Mouse (Mus musculus): ENCODE measurements around the gene Zfp286. TPM values are rescaled to one million over a fixed set of nuclear protein-coding genes. Genes with fewer than 3 reads are reported as not detected.

Zfp286 gene
- polyA plus RNA-seq, 1 experiment from 2014 or later: 28.6 TPM

GRCm38 (mm10) chr11:62821893-62822292 lies 32.6 kb upstream of the Zfp286 start:
- 69% methylated on average over 5 of the region's 5 CpGs for whole genome bisulfite sequencing
- no peaks in the 10 kb centered on the region for H3K9me3 ChIP-seq (ENCODE audit: control insufficient read depth, low read length)
- no peaks in the 10 kb centered on the region for H3K36me3 ChIP-seq (ENCODE audit: control insufficient read depth, insufficient read depth, low read length)
- H3K9ac ChIP-seq (ENCODE audit: low read length): no peak overlapping the region
- no peak overlapping the region for H3K27ac ChIP-seq (ENCODE audit: low read depth, low read length)
- H3K4me3 ChIP-seq (ENCODE audit: low read depth, low read length): no peak overlapping the region
- H3K4me2 ChIP-seq (ENCODE audit: low read depth): 0 out of 2 replicates have a peak overlapping the region, but pooled peaks have one; percentile 7
- peaks cover 11% of the 10 kb centered on the region; the same call in 1 of the 2 replicates for H3K4me1 ChIP-seq (ENCODE audit: control insufficient read depth, insufficient read depth, low read length)
- ATAC-seq (ENCODE audit: insufficient read depth, low FRiP score, low TSS enrichment) (no peak), DNase-seq (ENCODE audit: low spot score) (no peak)
- no peaks in the 10 kb centered on the region for H3K27me3 ChIP-seq (ENCODE audit: control insufficient read depth, insufficient read depth, low read length)

DNA sequence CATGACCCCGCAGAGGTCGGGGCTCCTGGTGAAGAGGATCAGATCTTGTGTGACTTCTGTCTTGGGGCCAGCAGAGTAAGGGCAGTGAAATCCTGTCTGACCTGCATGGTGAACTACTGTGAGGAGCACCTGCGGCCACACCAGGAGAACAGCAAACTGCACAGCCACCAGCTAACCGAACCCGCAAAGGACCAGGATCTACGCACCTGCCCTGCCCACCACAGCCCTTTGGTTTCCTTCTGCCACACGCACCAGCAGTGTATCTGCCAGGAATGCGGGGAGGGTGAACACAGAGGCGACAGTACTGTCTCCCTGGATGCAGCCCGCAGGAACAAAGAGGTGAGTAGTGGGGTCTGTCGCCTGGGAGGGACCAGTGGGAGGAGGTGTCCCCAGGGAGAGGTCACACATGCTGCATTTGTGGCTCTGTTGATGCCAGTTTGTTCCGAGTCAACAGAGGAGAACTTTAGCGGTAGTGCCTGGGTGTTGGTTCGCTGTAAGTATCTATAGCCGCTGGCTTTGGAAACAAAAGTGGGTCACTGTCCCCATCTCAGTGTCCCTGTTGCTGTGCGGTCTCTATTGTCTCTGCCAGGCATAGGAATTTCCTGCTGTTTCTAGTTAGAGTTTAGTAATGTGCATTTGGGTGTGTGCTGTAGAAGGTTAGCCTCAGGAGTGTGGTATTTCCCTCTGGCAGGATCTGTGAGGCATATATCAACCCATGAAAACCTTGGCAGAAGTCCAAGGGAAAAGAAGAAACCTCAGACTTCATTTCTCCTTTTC lies 31.6 kb upstream of the Zfp286 start:
- Histone ChIP-seq H3K27me3 (ENCODE audit: control insufficient read depth, insufficient read depth, low read length) (no peaks in the 10 kb centered on the region), H3K9ac (ENCODE audit: low read length) (peak overlapping the region; percentile 55), H3K4me2 (ENCODE audit: low read depth) (peak overlapping the region; percentile 61), H3K4me1 (ENCODE audit: control insufficient read depth, insufficient read depth, low read length) (peaks cover 11% of the 10 kb centered on the region; the same call in 1 of the 2 replicates), H3K4me3 (ENCODE audit: low read depth, low read length) (peak overlapping the region; percentile 33), H3K27ac (ENCODE audit: low read depth, low read length) (peak overlapping the region; percentile 1; the same call in 1 of the 2 replicates), H3K36me3 (ENCODE audit: control insufficient read depth, insufficient read depth, low read length) (no peaks in the 10 kb centered on the region), H3K9me3 (ENCODE audit: control insufficient read depth, low read length) (no peaks in the 10 kb centered on the region)
- DNase-seq (ENCODE audit: low spot score) (peak; percentile 55), ATAC-seq (ENCODE audit: insufficient read depth, low FRiP score, low TSS enrichment) (no peak; the same call in 1 of the 2 replicates)
- WGBS: 18% methylated on average over 16 of the region's 16 CpGs

DNA sequence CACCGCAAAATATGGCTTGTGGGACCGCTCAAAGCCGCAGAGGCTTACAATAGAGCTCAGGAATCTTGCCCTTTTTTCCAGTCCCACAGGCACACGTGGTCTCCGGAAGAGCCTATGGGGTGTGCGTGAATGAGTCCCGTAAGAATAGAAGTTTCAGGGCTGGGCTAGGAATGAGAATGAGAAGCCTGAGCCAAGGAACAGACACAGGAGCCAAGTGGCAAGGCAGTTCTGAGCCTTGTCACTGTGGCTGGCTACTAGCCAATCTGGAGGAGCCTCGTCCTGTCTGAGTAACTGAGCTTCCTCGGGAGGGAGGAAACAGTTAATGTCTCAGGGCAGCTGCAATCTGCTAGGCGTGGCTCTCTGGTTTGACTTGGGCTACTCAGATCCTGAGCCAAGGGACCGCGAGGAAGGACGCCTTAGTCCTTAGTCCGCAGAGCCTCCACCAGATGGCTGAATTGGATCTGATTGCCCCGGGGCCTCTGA lies 30.8 kb upstream of the Zfp286 start, which contains the start of gene Trim16:
Trim16 (plus strand) TSS at position 173 of the 483 bp plus-strand sequence.
- H3K27me3 ChIP-seq (ENCODE audit: control insufficient read depth, insufficient read depth, low read length): no peaks in the 10 kb centered on the region
- ATAC-seq (ENCODE audit: insufficient read depth, low FRiP score, low TSS enrichment): peak; percentile 67; the same call in 1 of the 2 replicates
- peak within 1 kb of the TSS; percentile 61 for H3K4me2 ChIP-seq (ENCODE audit: low read depth)
- H3K9me3 ChIP-seq (ENCODE audit: control insufficient read depth, low read length): no peaks in the 10 kb centered on the region
- peak within 1 kb of the TSS; percentile 55 for H3K9ac ChIP-seq (ENCODE audit: low read length)
- H3K4me1 ChIP-seq (ENCODE audit: control insufficient read depth, insufficient read depth, low read length): peaks cover 11% of the 10 kb centered on the region; the same call in 1 of the 2 replicates
- no peaks in the 10 kb centered on the region for H3K36me3 ChIP-seq (ENCODE audit: control insufficient read depth, insufficient read depth, low read length)
- H3K4me3 ChIP-seq (ENCODE audit: low read depth, low read length): peak within 1 kb of the TSS; percentile 33
- H3K27ac ChIP-seq (ENCODE audit: low read depth, low read length): peak within 1 kb of the TSS; percentile 1; the same call in 1 of the 2 replicates
- peak; percentile 65 for DNase-seq (ENCODE audit: low spot score)
- WGBS: 13% methylated on average over 15 of the region's 15 CpGs

- no peak overlapping the region for H3K4me3 ChIP-seq (ENCODE audit: low read depth, low read length)
- peaks cover 11% of the 10 kb centered on the region; the same call in 1 of the 2 replicates for H3K4me1 ChIP-seq (ENCODE audit: control insufficient read depth, insufficient read depth, low read length)
- H3K4me2 ChIP-seq (ENCODE audit: low read depth): no peak overlapping the region
- 88% methylated on average over 8 of the region's 8 CpGs for WGBS
- no peaks in the 10 kb centered on the region for H3K36me3 ChIP-seq (ENCODE audit: control insufficient read depth, insufficient read depth, low read length)
- ATAC-seq (ENCODE audit: insufficient read depth, low FRiP score, low TSS enrichment) (no peak), DNase-seq (ENCODE audit: low spot score) (no peak)
- H3K9me3 ChIP-seq (ENCODE audit: control insufficient read depth, low read length): no peaks in the 10 kb centered on the region
- no peaks in the 10 kb centered on the region for H3K27me3 ChIP-seq (ENCODE audit: control insufficient read depth, insufficient read depth, low read length)
- no peak overlapping the region for H3K27ac ChIP-seq (ENCODE audit: low read depth, low read length)
- no peak overlapping the region for H3K9ac ChIP-seq (ENCODE audit: low read length)
Observed at GRCm38 (mm10) chr11:62819059-62819686, 29.9 kb upstream of the Zfp286 start.

GRCm38 (mm10) chr11:62816591-62816990 lies 27.3 kb upstream of the Zfp286 start:
- no peak for ATAC-seq (ENCODE audit: insufficient read depth, low FRiP score, low TSS enrichment)

GRCm38 (mm10) chr11:62815438-62815837 lies 26.2 kb upstream of the Zfp286 start:
- Histone ChIP-seq H3K4me1 (ENCODE audit: control insufficient read depth, insufficient read depth, low read length) (peaks cover 4% of the 10 kb centered on the region; the same call in 1 of the 2 replicates), H3K4me3 (ENCODE audit: low read depth, low read length) (no peak overlapping the region)
- 89% methylated on average over 1 of the region's 1 CpGs for WGBS

More at GRCm38 (mm10) chr11:62816591-62816990, 27.3 kb upstream of the Zfp286 start:
- Histone ChIP-seq H3K9me3 (ENCODE audit: control insufficient read depth, low read length) (no peaks in the 10 kb centered on the region), H3K27me3 (ENCODE audit: control insufficient read depth, insufficient read depth, low read length) (no peaks in the 10 kb centered on the region), H3K4me2 (ENCODE audit: low read depth) (no peak overlapping the region), H3K27ac (ENCODE audit: low read depth, low read length) (no peak overlapping the region), H3K9ac (ENCODE audit: low read length) (no peak overlapping the region), H3K4me3 (ENCODE audit: low read depth, low read length) (no peak overlapping the region), H3K36me3 (ENCODE audit: control insufficient read depth, insufficient read depth, low read length) (no peaks in the 10 kb centered on the region), H3K4me1 (ENCODE audit: control insufficient read depth, insufficient read depth, low read length) (peaks cover 11% of the 10 kb centered on the region; the same call in 1 of the 2 replicates)
- 78% methylated on average over 6 of the region's 6 CpGs for WGBS
- no peak for DNase-seq (ENCODE audit: low spot score)

DNA sequence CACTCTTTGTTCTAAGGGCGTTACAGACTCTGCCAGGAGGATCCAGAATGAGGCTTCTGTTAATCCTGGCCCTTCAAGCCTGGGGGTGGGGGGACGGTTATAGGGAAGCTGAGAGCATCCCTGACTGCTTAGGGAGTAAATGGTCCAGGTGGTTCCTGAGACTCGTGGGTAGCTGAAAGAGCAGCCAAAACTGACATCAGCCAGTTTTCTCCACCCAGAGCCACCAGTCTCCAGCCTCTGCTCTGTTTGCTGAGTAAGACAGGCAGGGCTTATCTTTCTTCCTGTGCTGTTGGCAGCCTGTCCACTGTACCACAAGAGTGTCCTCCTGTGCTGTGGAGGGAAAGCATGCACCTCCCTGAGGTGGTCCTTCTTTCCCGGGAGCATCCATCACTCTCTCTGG lies 25.4 kb upstream of the Zfp286 start:
- H3K4me2 ChIP-seq (ENCODE audit: low read depth): no peak overlapping the region
- no peaks in the 10 kb centered on the region for H3K9me3 ChIP-seq (ENCODE audit: control insufficient read depth, low read length)
- H3K27me3 ChIP-seq (ENCODE audit: control insufficient read depth, insufficient read depth, low read length): no peaks in the 10 kb centered on the region
- H3K9ac ChIP-seq (ENCODE audit: low read length): no peak overlapping the region
- 73% methylated on average over 4 of the region's 4 CpGs for WGBS
- ATAC-seq (ENCODE audit: insufficient read depth, low FRiP score, low TSS enrichment) (no peak), DNase-seq (ENCODE audit: low spot score) (no peak)
- H3K4me1 ChIP-seq (ENCODE audit: control insufficient read depth, insufficient read depth, low read length): no peaks in the 10 kb centered on the region
- H3K27ac ChIP-seq (ENCODE audit: low read depth, low read length): no peak overlapping the region
- H3K4me3 ChIP-seq (ENCODE audit: low read depth, low read length): no peak overlapping the region
- no peaks in the 10 kb centered on the region for H3K36me3 ChIP-seq (ENCODE audit: control insufficient read depth, insufficient read depth, low read length)

More at GRCm38 (mm10) chr11:62815438-62815837, 26.2 kb upstream of the Zfp286 start:
- DNase-seq (ENCODE audit: low spot score) (no peak), ATAC-seq (ENCODE audit: insufficient read depth, low FRiP score, low TSS enrichment) (no peak)
- no peak overlapping the region for H3K27ac ChIP-seq (ENCODE audit: low read depth, low read length)
- H3K9ac ChIP-seq (ENCODE audit: low read length): no peak overlapping the region
- H3K9me3 ChIP-seq (ENCODE audit: control insufficient read depth, low read length): no peaks in the 10 kb centered on the region
- H3K4me2 ChIP-seq (ENCODE audit: low read depth): no peak overlapping the region
- H3K36me3 ChIP-seq (ENCODE audit: control insufficient read depth, insufficient read depth, low read length): no peaks in the 10 kb centered on the region
- no peaks in the 10 kb centered on the region for H3K27me3 ChIP-seq (ENCODE audit: control insufficient read depth, insufficient read depth, low read length)

- H3K4me1 ChIP-seq (ENCODE audit: control insufficient read depth, insufficient read depth, low read length): no peaks in the 10 kb centered on the region
- H3K27ac ChIP-seq (ENCODE audit: low read depth, low read length): no peak overlapping the region
- H3K9ac ChIP-seq (ENCODE audit: low read length): no peak overlapping the region
- WGBS: 73% methylated on average over 6 of the region's 6 CpGs
- no peak for ATAC-seq (ENCODE audit: insufficient read depth, low FRiP score, low TSS enrichment)
- no peaks in the 10 kb centered on the region for H3K27me3 ChIP-seq (ENCODE audit: control insufficient read depth, insufficient read depth, low read length)
- no peaks in the 10 kb centered on the region for H3K36me3 ChIP-seq (ENCODE audit: control insufficient read depth, insufficient read depth, low read length)
- no peak for DNase-seq (ENCODE audit: low spot score)
- no peaks in the 10 kb centered on the region for H3K9me3 ChIP-seq (ENCODE audit: control insufficient read depth, low read length)
- no peak overlapping the region for H3K4me3 ChIP-seq (ENCODE audit: low read depth, low read length)
- H3K4me2 ChIP-seq (ENCODE audit: low read depth): no peak overlapping the region
Observed at GRCm38 (mm10) chr11:62813970-62814624, 24.8 kb upstream of the Zfp286 start.
